Mouse (Mus musculus) heart, postnatal 0 days (tissue): ENCODE measurements around the gene Rem2. TPM values are rescaled to one million over a fixed set of nuclear protein-coding genes. Genes with fewer than 3 reads are reported as not detected.

ENCODE experiments used
- ATAC-seq: fragments of 200-750 bp; cut with Nextera tagmentation; 2 replicates; pipeline ENCODE4 v1.8.0; 2017; ENCODE audit warnings: low read depth, moderate number of reproducible peaks, moderate library complexity; ENCODE audit not compliant: insufficient read depth
- DNase-seq: peaks from one replicate; pipeline ENCODE4 v3.0.0-alpha.2; 2016; ENCODE audit warnings: low spot score
- H3K27ac ChIP-seq: fragments of 300-500 bp; sonication (generic); 2 replicates; pipeline ENCODE4 v1.5.1; 2014; ENCODE audit warnings: low read depth, mild to moderate bottlenecking
- H3K27me3 ChIP-seq: fragments of 300-500 bp; sonication (generic); 2 replicates; pipeline ENCODE4 v1.6.1; 2014; ENCODE audit warnings: low read length, mixed read lengths; ENCODE audit not compliant: control insufficient read depth, insufficient read depth
- H3K36me3 ChIP-seq: fragments of 300-500 bp; sonication (generic); replicated peaks from 2 replicates; pipeline ENCODE4 v1.6.1; 2014; ENCODE audit warnings: low read length, mixed read lengths; ENCODE audit not compliant: control insufficient read depth, insufficient read depth
- H3K4me1 ChIP-seq: fragments of 300-500 bp; sonication (generic); 2 replicates; pipeline ENCODE4 v1.6.1; 2014; ENCODE audit warnings: antibody characterized with exemption; ENCODE audit not compliant: control insufficient read depth, insufficient read depth
- H3K4me2 ChIP-seq: fragments of 300-500 bp; sonication (generic); 2 replicates; pipeline ENCODE4 v1.6.1; 2014; ENCODE audit warnings: low read depth, mild to moderate bottlenecking, low read length, moderate library complexity
- H3K4me3 ChIP-seq: fragments of 300-500 bp; sonication (generic); 2 replicates; pipeline ENCODE4 v1.5.1; 2014; ENCODE audit warnings: low read depth, low read length
- H3K9ac ChIP-seq: fragments of 300-500 bp; sonication (generic); replicated peaks from 2 replicates; pipeline ENCODE4 v1.6.1; 2014; ENCODE audit warnings: low read depth, low read length, mixed read lengths
- H3K9me3 ChIP-seq: fragments of 300-500 bp; sonication (generic); replicated peaks from 2 replicates; pipeline ENCODE4 v1.6.1; 2016; ENCODE audit warnings: low read length; ENCODE audit not compliant: control insufficient read depth
- CTCF ChIP-seq: IDR thresholded peaks from 2 replicates; pipeline ENCODE4 v1.5.1; 2016; ENCODE audit warnings: antibody characterized with exemption, control low read depth, low read depth
- EP300 ChIP-seq: IDR thresholded peaks from 2 replicates; pipeline ENCODE4 v1.6.1; 2016; ENCODE audit warnings: antibody characterized with exemption, low read depth
- WGBS: fragments of 180-500 bp; shearing (Covaris S2); extraction: QIAGEN DNeasy Blood & Tissue Kit; methylation state at CpG from one replicate; pipeline ENCODE4 v1.1.7; 2014; 5-methylcytosine and 5-hydroxymethylcytosine counted together
- polyA plus RNA-seq: library from polyadenylated mRNA; unstranded; fragments of >200 nt; fragmentation: Nextera tagmentation; extraction: Ambion mirVana; gene quantifications from 2 replicates; pipeline ENCODE4 v1.2.1, GENCODE M21; 2015
- total RNA-seq: library from RNA; depleted of rRNA; stranded (reverse); fragments of >200 nt; gene quantifications from 2 replicates; pipeline ENCODE4 v1.2.3, GENCODE M21; 2014; ENCODE audit warnings: low replicate concordance

Gene Rem2
- total and polyA plus RNA-seq, 2 experiments from 2014 or later: 0.27 TPM; not detected in 1

GRCm38 (mm10) chr14:54485899-54486298 lies 10.0 kb downstream of the Rem2 start:
- Histone ChIP-seq H3K9ac (no peak overlapping the region), H3K4me2 (no peak overlapping the region), H3K4me3 (no peak overlapping the region), H3K27me3 (no peaks in the 10 kb centered on the region), H3K36me3 (no peaks in the 10 kb centered on the region), H3K4me1 (no peaks in the 10 kb centered on the region), H3K27ac (no peak overlapping the region), H3K9me3 (no peaks in the 10 kb centered on the region)
- no peak for DNase-seq
- ATAC-seq: no peak
- no peak for TF ChIP-seq EP300
- no peak for TF ChIP-seq CTCF
- WGBS: 87% methylated on average over 7 of the region's 7 CpGs

GRCm38 (mm10) chr14:54487732-54488131 lies 11.8 kb downstream of the Rem2 start:
- H3K27me3 ChIP-seq: no peaks in the 10 kb centered on the region
- TF ChIP-seq CTCF (no peak), EP300 (no peak)
- no peak overlapping the region for H3K9ac ChIP-seq
- WGBS: 60% methylated on average over 2 of the region's 2 CpGs
- no peak overlapping the region for H3K4me3 ChIP-seq
- H3K36me3 ChIP-seq: no peaks in the 10 kb centered on the region
- no peak for ATAC-seq
- H3K9me3 ChIP-seq: no peaks in the 10 kb centered on the region
- DNase-seq: no peak
- no peaks in the 10 kb centered on the region for H3K4me1 ChIP-seq
- H3K27ac ChIP-seq: no peak overlapping the region
- H3K4me2 ChIP-seq: no peak overlapping the region

- no peaks in the 10 kb centered on the region for H3K9me3 ChIP-seq
- no peak overlapping the region for H3K27ac ChIP-seq
- no peaks in the 10 kb centered on the region for H3K4me1 ChIP-seq
- H3K27me3 ChIP-seq: no peaks in the 10 kb centered on the region
- no peak overlapping the region for H3K4me2 ChIP-seq
- DNase-seq (no peak), ATAC-seq (no peak)
- no peak overlapping the region for H3K9ac ChIP-seq
- no peak overlapping the region for H3K4me3 ChIP-seq
- no peak for TF ChIP-seq EP300
- no peak for TF ChIP-seq CTCF
- H3K36me3 ChIP-seq: no peaks in the 10 kb centered on the region
These were observed 12.4 kb downstream of the Rem2 start for GRCm38 (mm10) chr14:54488350-54488749.

- Histone ChIP-seq H3K4me1 (no peaks in the 10 kb centered on the region), H3K9me3 (no peaks in the 10 kb centered on the region), H3K27ac (no peak overlapping the region), H3K4me2 (no peak overlapping the region), H3K9ac (no peak overlapping the region), H3K36me3 (no peaks in the 10 kb centered on the region), H3K27me3 (no peaks in the 10 kb centered on the region), H3K4me3 (no peak overlapping the region)
- TF ChIP-seq EP300: no peak
- TF ChIP-seq CTCF: no peak
- DNase-seq (no peak), ATAC-seq (no peak)
- WGBS: 68% methylated on average over 18 of the region's 18 CpGs
These were observed 16.6 kb downstream of the Rem2 start for GRCm38 (mm10) chr14:54492345-54493131.

GRCm38 (mm10) chr14:54493236-54493635 lies 17.3 kb downstream of the Rem2 start:
- 54% methylated on average over 5 of the region's 5 CpGs for WGBS

GRCm38 (mm10) chr14:54494234-54494633 lies 18.3 kb downstream of the Rem2 start:
- peak; percentile 45 for DNase-seq
- Histone ChIP-seq H3K27me3 (no peaks in the 10 kb centered on the region), H3K27ac (no peak overlapping the region), H3K36me3 (no peaks in the 10 kb centered on the region), H3K4me3 (no peak overlapping the region), H3K4me1 (no peaks in the 10 kb centered on the region), H3K9me3 (no peaks in the 10 kb centered on the region), H3K9ac (no peak overlapping the region), H3K4me2 (no peak overlapping the region)
- WGBS: 1% methylated on average over 3 of the region's 3 CpGs
- peak; percentile 95 for TF ChIP-seq CTCF
- no peak for TF ChIP-seq EP300
- ATAC-seq: peak; percentile 55; the same call in 1 of the 2 replicates

More at GRCm38 (mm10) chr14:54493236-54493635, 17.3 kb downstream of the Rem2 start:
- TF ChIP-seq EP300 (no peak), CTCF (no peak)
- Histone ChIP-seq H3K27me3 (no peaks in the 10 kb centered on the region), H3K27ac (no peak overlapping the region), H3K36me3 (no peaks in the 10 kb centered on the region), H3K9me3 (no peaks in the 10 kb centered on the region), H3K4me2 (no peak overlapping the region), H3K4me1 (no peaks in the 10 kb centered on the region), H3K4me3 (no peak overlapping the region), H3K9ac (no peak overlapping the region)
- DNase-seq (no peak), ATAC-seq (no peak)
